Mouse (Mus musculus): ENCODE results near the gene Rnf227.
"Not testable (repeated sequence)": the region's sequence is repeated elsewhere in the genome, so short reads cannot be mapped to it uniquely, and the experiment has no call there.

Gene Rnf227

GRCm38 (mm10) chr11:69340161-69341131 lies at the start of gene Rnf227:
Rnf227 (plus strand) TSS chr11:69340461.
- in situ Hi-C loops (cut with MboI; ENCODE audit: unreplicated experiment in 2 of 2) = no loop called here

GRCm38 (mm10) chr11:69291111-69291510 lies 49.1 kb upstream of the Rnf227 start:
- in situ Hi-C loops (cut with MboI; ENCODE audit: unreplicated experiment in 2 of 2) = no loop called here

DNA sequence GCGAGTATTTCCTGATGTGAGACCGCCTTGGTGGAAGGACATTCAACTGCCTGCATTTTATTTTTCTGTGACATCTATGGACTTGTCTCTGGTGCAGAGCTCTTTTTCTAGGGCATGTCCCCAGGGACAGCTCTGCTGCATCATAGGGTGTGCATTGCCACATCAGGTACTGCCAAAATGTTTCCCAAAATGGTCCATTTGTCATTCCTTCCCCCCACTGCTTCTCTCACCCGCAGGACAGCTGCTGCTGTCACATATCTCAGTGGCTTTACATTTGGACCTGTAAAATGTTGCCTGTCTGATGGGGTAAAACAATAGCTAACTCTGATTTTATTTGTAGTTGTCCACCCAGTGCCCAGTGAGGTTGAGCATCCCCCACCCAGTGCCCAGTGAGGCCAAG lies 45.0 kb upstream of the Rnf227 start:
- in situ Hi-C loops (cut with MboI; ENCODE audit: unreplicated experiment in 2 of 2) = no loop called here

- in situ Hi-C loops (cut with MboI; ENCODE audit: unreplicated experiment in 2 of 2) = no loop called here
These were observed 42.5 kb upstream of the Rnf227 start for GRCm38 (mm10) chr11:69297799-69298198.

- in situ Hi-C loops (cut with MboI; ENCODE audit: unreplicated experiment in 2 of 2) = no loop called here
These were observed 42.0 kb upstream of the Rnf227 start for GRCm38 (mm10) chr11:69298231-69298630.

GRCm38 (mm10) chr11:69302817-69303216 lies 37.4 kb upstream of the Rnf227 start:
- in situ Hi-C loops (cut with MboI; ENCODE audit: unreplicated experiment in 2 of 2) = no loop called here

GRCm38 (mm10) chr11:69305291-69305690 lies 35.0 kb upstream of the Rnf227 start:
- in situ Hi-C loops (cut with MboI; ENCODE audit: unreplicated experiment in 2 of 2) = loop anchor here in 1 of 2 experiments (5.0 kb wide), 2 partner anchors 38 to 87 kb away; no protein-coding TSS in a partner anchor

GRCm38 (mm10) chr11:69306039-69306438 lies 34.2 kb upstream of the Rnf227 start:
- in situ Hi-C loops (cut with MboI; ENCODE audit: unreplicated experiment in 2 of 2) = loop anchor here in 1 of 2 experiments (5.0 kb wide), 2 partner anchors 39 to 86 kb away; no protein-coding TSS in a partner anchor

DNA sequence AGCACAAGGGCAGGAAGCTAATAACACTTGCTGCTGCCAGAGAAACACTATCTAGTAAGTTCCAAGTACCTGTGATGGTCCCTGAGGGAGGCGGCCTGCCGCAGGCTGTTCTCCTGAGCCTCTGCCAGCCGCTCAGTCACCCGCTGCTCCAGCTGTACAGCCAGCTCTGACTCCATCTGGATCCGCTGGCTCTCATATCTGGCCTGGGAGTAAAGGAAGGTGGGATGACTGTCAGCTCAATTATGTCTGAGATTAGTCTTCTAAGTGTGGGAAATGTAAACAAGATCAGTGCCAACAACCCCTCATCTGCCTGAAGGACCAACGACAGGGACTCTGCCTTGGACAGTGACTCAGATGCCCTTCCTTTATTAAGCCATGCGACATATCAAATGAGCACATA lies 29.0 kb upstream of the Rnf227 start:
- in situ Hi-C loops (cut with MboI; ENCODE audit: unreplicated experiment in 2 of 2) = no loop called here

DNA sequence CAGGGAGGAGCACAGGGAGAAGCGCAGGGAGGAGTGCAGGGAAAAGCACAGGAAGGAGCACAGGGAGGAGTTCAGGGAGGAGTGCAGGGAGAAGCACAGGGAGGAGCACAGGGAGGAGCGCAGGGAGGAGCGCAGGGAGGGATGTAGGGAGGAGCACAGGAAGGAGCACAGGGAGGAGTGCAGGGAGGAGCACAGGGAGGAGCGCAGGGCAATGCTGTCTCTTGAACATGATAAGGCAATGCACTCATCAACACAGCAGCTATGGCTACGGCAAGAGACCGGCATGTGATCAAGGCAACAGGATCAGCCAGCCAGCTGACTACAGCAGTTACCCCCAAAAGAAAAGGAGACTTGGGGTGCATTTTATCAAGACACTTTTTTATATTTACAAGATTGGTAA lies 23.9 kb upstream of the Rnf227 start:
- in situ Hi-C loops (cut with MboI; ENCODE audit: unreplicated experiment in 2 of 2) = no loop called here

GRCm38 (mm10) chr11:69318000-69318399 lies 22.3 kb upstream of the Rnf227 start:
- in situ Hi-C loops (cut with MboI; ENCODE audit: unreplicated experiment in 2 of 2) = not testable (repeated sequence)

DNA sequence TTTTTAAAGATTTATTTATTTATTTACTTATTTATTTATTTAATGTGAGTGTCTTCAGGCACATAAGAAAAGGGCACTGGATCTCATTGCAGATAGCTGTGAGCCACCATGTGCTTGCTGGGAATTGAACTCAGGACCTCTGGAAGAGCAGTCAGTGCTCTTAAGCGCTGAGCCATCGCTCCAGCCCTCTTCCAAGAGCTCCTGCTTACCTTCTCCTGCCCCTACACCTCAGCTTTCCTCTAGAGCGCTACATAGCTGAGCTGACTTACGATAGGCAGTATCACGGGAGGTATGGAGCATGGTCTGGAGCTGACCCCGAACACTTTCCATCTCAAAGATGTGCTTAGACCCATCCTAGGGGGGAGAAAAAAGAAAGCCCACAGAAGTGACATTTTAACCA lies 18.7 kb upstream of the Rnf227 start:
- in situ Hi-C loops (cut with MboI; ENCODE audit: unreplicated experiment in 2 of 2) = loop anchor here in 1 of 2 experiments (10.0 kb wide), 1 partner anchor 47 kb away; no protein-coding TSS in a partner anchor

- in situ Hi-C loops (cut with MboI; ENCODE audit: unreplicated experiment in 2 of 2) = loop anchor here in 1 of 2 experiments (10.0 kb wide), 1 partner anchor 47 kb away; no protein-coding TSS in a partner anchor
These were observed 18.3 kb upstream of the Rnf227 start for GRCm38 (mm10) chr11:69322010-69322409.

GRCm38 (mm10) chr11:69322693-69323471 lies 17.4 kb upstream of the Rnf227 start:
- in situ Hi-C loops (cut with MboI; ENCODE audit: unreplicated experiment in 2 of 2) = loop anchor here in 1 of 2 experiments (10.0 kb wide), 1 partner anchor 48 kb away; no protein-coding TSS in a partner anchor

DNA sequence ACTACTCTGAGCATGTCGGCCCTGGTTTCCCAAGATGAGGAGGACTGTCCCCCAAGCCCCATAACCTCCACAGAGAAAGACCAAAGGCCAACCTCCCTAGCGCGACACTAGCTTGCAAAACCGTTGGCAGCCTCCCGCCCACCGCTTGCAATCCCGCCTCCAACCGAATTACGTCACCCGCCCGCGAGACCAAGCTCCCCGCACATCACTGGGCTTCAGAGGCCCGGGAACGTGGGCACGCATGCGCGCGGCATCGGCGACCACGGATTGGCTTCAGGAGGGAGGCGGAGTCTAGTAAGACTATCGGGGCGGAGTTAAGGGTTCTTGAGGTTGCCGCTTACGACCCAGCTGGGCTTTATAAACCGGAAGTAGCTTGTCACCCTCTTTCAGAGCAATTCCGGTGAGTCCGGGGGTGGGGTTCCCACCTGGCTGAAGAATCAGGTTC lies 16.6 kb upstream of the Rnf227 start, which contains the start of the genes Cntrob and Trappc1:
TSS of gene Cntrob (minus strand) at position 109 of the 445 bp plus-strand sequence.
TSS of gene Trappc1 (plus strand) at position 314 of the 445 bp plus-strand sequence.
- in situ Hi-C loops (cut with MboI; ENCODE audit: unreplicated experiment in 2 of 2) = loop anchor here in 1 of 2 experiments (10.0 kb wide), 1 partner anchor 49 kb away; no protein-coding TSS in a partner anchor

- in situ Hi-C loops (cut with MboI; ENCODE audit: unreplicated experiment in 2 of 2) = loop anchor here in 1 of 2 experiments (10.0 kb wide), 1 partner anchor 50 kb away; no protein-coding TSS in a partner anchor
These were observed 15.5 kb upstream of the Rnf227 start for GRCm38 (mm10) chr11:69324749-69325148.

DNA sequence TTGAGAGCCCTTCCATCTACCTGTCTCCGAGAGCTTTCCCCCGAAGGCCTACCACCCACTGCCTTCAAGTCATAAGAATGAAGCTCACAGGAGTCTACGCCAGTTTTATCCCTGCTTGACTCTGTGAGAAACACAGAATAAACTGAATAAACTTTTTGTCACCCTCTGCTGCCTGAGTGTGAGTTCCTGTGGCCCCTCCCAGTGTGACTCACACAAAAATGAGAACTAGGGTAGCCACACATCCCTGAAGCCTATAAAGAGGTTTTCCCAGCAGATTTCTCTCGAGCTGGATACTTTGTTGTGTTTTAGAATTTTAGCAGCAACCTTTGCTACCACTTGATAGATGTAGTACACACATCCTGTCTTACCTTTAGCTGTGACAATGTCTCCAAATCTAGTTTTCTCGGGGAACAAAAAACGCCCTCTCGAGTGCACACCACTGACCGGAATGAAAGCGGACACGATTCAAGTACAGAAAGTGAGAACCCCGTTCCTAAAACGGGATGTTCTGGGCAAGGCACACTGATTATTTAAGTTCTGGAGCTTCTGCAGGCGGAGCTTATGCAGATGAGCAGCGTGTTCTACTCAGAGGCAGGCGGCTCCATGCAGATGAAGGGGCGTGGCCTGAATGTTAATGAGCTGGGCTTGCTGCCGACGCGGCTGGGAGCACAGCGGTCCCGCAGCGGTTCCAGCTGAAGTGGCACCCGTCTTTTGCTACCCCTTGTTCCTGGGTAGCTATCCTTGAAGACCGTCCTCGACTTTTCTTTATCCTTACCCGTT lies 14.4 kb upstream of the Rnf227 start, which contains the start of gene Kcnab3:
TSS of gene Kcnab3 (plus strand) at position 631 of the 780 bp plus-strand sequence.
- in situ Hi-C loops (cut with MboI; ENCODE audit: unreplicated experiment in 2 of 2) = loop anchor here in 1 of 2 experiments (10.0 kb wide), 1 partner anchor 51 kb away; no protein-coding TSS in a partner anchor

GRCm38 (mm10) chr11:69326408-69327156 lies 13.7 kb upstream of the Rnf227 start:
- in situ Hi-C loops (cut with MboI; ENCODE audit: unreplicated experiment in 2 of 2) = loop anchor here in 1 of 2 experiments (10.0 kb wide), 1 partner anchor 52 kb away; no protein-coding TSS in a partner anchor

DNA sequence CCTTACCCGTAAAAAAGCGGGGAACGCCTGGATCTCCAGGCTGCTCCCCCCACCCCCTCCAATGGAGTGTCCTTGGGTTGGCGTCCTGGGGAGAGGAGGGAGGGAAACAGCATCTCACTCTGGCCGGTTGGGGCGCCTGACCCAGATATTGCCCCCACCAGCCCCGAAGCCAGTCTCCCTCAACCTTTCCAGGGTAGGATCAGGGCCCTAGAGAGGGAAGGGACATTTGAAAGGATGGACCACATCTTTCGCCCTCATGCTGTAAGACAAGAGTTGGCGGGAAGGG lies 13.2 kb upstream of the Rnf227 start:
- in situ Hi-C loops (cut with MboI; ENCODE audit: unreplicated experiment in 2 of 2) = loop anchor here in 1 of 2 experiments (10.0 kb wide), 1 partner anchor 52 kb away; no protein-coding TSS in a partner anchor
